In genomic region chr2:51139218-51139911, GRCm38 (mm10) we compare ENCODE assay signal across 10 mouse cellular contexts. TPM values are rescaled to one million over a fixed set of nuclear protein-coding genes. Genes with fewer than 3 reads are reported as not detected.
A peak's percentile ranks its signal among the peaks of the same experiment; 100 is the strongest.
DNase-seq lines count a peak whose midpoint lies in the region; ATAC-seq lines count a peak whose summit lies in the region.
"Had no signal": no experiment of that assay in that cellular context is flagged by ENCODE, and none has a peak within 500 bp of the region (broad histone marks: within the 10 kb centered on the region; RNA-seq: fewer than 3 reads in every experiment).

No protein-coding gene starts in this region.

- peaks cover 30% of the 10 kb centered on the region for H3K36me3 ChIP-seq in heart, embryonic 10.5 days

- H3K4me1 ChIP-seq in heart, embryonic 10.5 days, result peaks cover 62% of the 10 kb centered on the region

- no peaks in the 10 kb centered on the region for H3K9me3 ChIP-seq in heart, embryonic 10.5 days

- H3K4me3 ChIP-seq in heart, embryonic 10.5 days, result 0 out of 2 replicates have a peak overlapping the region, but pooled peaks have one; percentile 12

- peak; percentile 77 for DNase-seq in 3T3-L1 (ENCODE audit: low read depth, low spot score)
- peak; percentile 88 for DNase-seq in embryo, embryonic 11 days
- DNase-seq in heart, embryonic 10.5 days (ENCODE audit: low spot score), result no peak
- peak; percentile 46 for DNase-seq in kidney, adult 9 months
- peak; percentile 72 for DNase-seq in lung, postnatal 10 days
- peak; percentile 68 for DNase-seq in yolk sac, embryonic 10.5 days (ENCODE audit: low spot score)

- H3K27me3 ChIP-seq in heart, embryonic 10.5 days (ENCODE audit: insufficient read depth, poor library complexity, severe bottlenecking), result no peaks in the 10 kb centered on the region
- H3K27me3 ChIP-seq: Patski had no signal

- ATAC-seq in granulocyte monocyte progenitor cell, adult 5-6 weeks (replicated peaks; ENCODE audit: poor library complexity, severe bottlenecking), result no peak
- ATAC-seq in megakaryocyte-erythroid progenitor cell, adult 5-6 weeks (replicated peaks; ENCODE audit: low FRiP score, low TSS enrichment, poor library complexity, severe bottlenecking), result no peak
- ATAC-seq: Patski had no signal

- WGBS in heart, embryonic 10.5 days, result 19% methylated on average over 5 of the region's 5 CpGs

- peak overlapping the region; percentile 82 for H3K27ac ChIP-seq in heart, embryonic 10.5 days
- H3K27ac ChIP-seq: macrophage had no signal

RNA-seq across cellular contexts. Expression of gene Rnd3, which starts 9.5 kb away (rescaled TPM):
- polyA plus RNA-seq in heart, embryonic 10.5 days (2016; fragmentation: Nextera tagmentation; extraction: Ambion mirVana), result 35.7 and 56.8 TPM in 2 replicates
- not detected in 2 replicates for total RNA-seq in granulocyte monocyte progenitor cell, adult 5-6 weeks (2014; fragmentation: Nextera tagmentation)
- 0.26 and 1.9 TPM in 2 replicates for total RNA-seq in granulocyte monocyte progenitor cell, adult 5-6 weeks (2017)
- total RNA-seq in megakaryocyte-erythroid progenitor cell, adult 5-6 weeks (2014; fragmentation: Nextera tagmentation), result not detected in 2 replicates
- 0.99 and 2.3 TPM in 2 replicates for total RNA-seq in megakaryocyte-erythroid progenitor cell, adult 5-6 weeks (2017)
